Mouse (Mus musculus): ENCODE measurements around the gene Ttc21a. TPM values are rescaled to one million over a fixed set of nuclear protein-coding genes. Genes with fewer than 3 reads are reported as not detected.

Ttc21a gene
- polyA plus RNA-seq, 1 experiment from 2014 or later: 0.69 TPM

GRCm38 (mm10) chr9:119945173-119945900 is 7.9 kb downstream of the Ttc21a start:
- ATAC-seq (replicated peaks): no peak
- no peak overlapping the region for H3K27ac ChIP-seq (replicated peaks)
- H3K9ac ChIP-seq (replicated peaks): no peak overlapping the region
- no peaks in the 10 kb centered on the region for H3K36me3 ChIP-seq
- WGBS: 76% methylated on average over 12 of the region's 12 CpGs
- H3K9me3 ChIP-seq: no peaks in the 10 kb centered on the region
- peaks cover 3% of the 10 kb centered on the region for H3K4me1 ChIP-seq
- H3K4me2 ChIP-seq (replicated peaks): no peak overlapping the region
- no peak overlapping the region for H3K4me3 ChIP-seq
- H3K27me3 ChIP-seq: no peaks in the 10 kb centered on the region

GRCm38 (mm10) chr9:119948804-119949203 is 11.4 kb downstream of the Ttc21a start:
- H3K27me3 ChIP-seq: no peaks in the 10 kb centered on the region
- H3K27ac ChIP-seq (replicated peaks): no peak overlapping the region
- WGBS: 57% methylated on average over 3 of the region's 3 CpGs
- ATAC-seq (replicated peaks): no peak
- no peaks in the 10 kb centered on the region for H3K36me3 ChIP-seq
- H3K4me1 ChIP-seq: peaks cover 9% of the 10 kb centered on the region
- H3K9ac ChIP-seq (replicated peaks): no peak overlapping the region
- no peaks in the 10 kb centered on the region for H3K9me3 ChIP-seq
- no peak overlapping the region for H3K4me2 ChIP-seq (replicated peaks)
- H3K4me3 ChIP-seq: no peak overlapping the region

GRCm38 (mm10) chr9:119950434-119950833 is 13.0 kb downstream of the Ttc21a start:
- ATAC-seq (replicated peaks): no peak
- H3K36me3 ChIP-seq: no peaks in the 10 kb centered on the region
- 60% methylated on average over 6 of the region's 6 CpGs for WGBS
- H3K27ac ChIP-seq (replicated peaks): 0 out of 2 replicates have a peak overlapping the region, but pooled peaks have one; percentile 18
- H3K27me3 ChIP-seq: no peaks in the 10 kb centered on the region
- no peak overlapping the region for H3K4me2 ChIP-seq (replicated peaks)
- no peaks in the 10 kb centered on the region for H3K9me3 ChIP-seq
- peaks cover 9% of the 10 kb centered on the region for H3K4me1 ChIP-seq
- no peak overlapping the region for H3K4me3 ChIP-seq
- no peak overlapping the region for H3K9ac ChIP-seq (replicated peaks)

- no peak for ATAC-seq (replicated peaks)
- no peaks in the 10 kb centered on the region for H3K27me3 ChIP-seq
Observed at GRCm38 (mm10) chr9:119951388-119951787, 14.0 kb downstream of the Ttc21a start.

GRCm38 (mm10) chr9:119958835-119959234 is 21.4 kb downstream of the Ttc21a start:
- H3K36me3 ChIP-seq: no peaks in the 10 kb centered on the region
- 80% methylated on average over 9 of the region's 9 CpGs for WGBS

More at GRCm38 (mm10) chr9:119951388-119951787, 14.0 kb downstream of the Ttc21a start:
- Histone ChIP-seq H3K4me3 (no peak overlapping the region), H3K4me1 (peaks cover 9% of the 10 kb centered on the region), H3K4me2 (replicated peaks) (no peak overlapping the region), H3K9me3 (no peaks in the 10 kb centered on the region), H3K9ac (replicated peaks) (no peak overlapping the region), H3K36me3 (no peaks in the 10 kb centered on the region), H3K27ac (replicated peaks) (no peak overlapping the region)
- WGBS: 88% methylated on average over 9 of the region's 9 CpGs

GRCm38 (mm10) chr9:119962216-119962615 is 24.8 kb downstream of the Ttc21a start:
- Histone ChIP-seq H3K4me2 (replicated peaks) (no peak overlapping the region), H3K36me3 (no peaks in the 10 kb centered on the region), H3K27me3 (no peaks in the 10 kb centered on the region), H3K4me3 (no peak overlapping the region), H3K9me3 (no peaks in the 10 kb centered on the region), H3K27ac (replicated peaks) (no peak overlapping the region), H3K9ac (replicated peaks) (no peak overlapping the region), H3K4me1 (no peaks in the 10 kb centered on the region)
- WGBS: 75% methylated on average over 4 of the region's 4 CpGs
- no peak for ATAC-seq (replicated peaks)

More at GRCm38 (mm10) chr9:119958835-119959234, 21.4 kb downstream of the Ttc21a start:
- Histone ChIP-seq H3K27me3 (no peaks in the 10 kb centered on the region), H3K9me3 (no peaks in the 10 kb centered on the region), H3K27ac (replicated peaks) (no peak overlapping the region), H3K9ac (replicated peaks) (no peak overlapping the region), H3K4me2 (replicated peaks) (no peak overlapping the region), H3K4me3 (no peak overlapping the region), H3K4me1 (no peaks in the 10 kb centered on the region)
- no peak for ATAC-seq (replicated peaks)

- Histone ChIP-seq H3K4me3 (no peak overlapping the region), H3K4me2 (replicated peaks) (no peak overlapping the region), H3K36me3 (no peaks in the 10 kb centered on the region), H3K9ac (replicated peaks) (no peak overlapping the region), H3K9me3 (no peaks in the 10 kb centered on the region), H3K4me1 (no peaks in the 10 kb centered on the region), H3K27ac (replicated peaks) (no peak overlapping the region), H3K27me3 (no peaks in the 10 kb centered on the region)
- 8% methylated on average over 21 of the region's 21 CpGs for WGBS
- ATAC-seq (replicated peaks): peak; percentile 32; the same call in 1 of the 2 replicates
Observed at GRCm38 (mm10) chr9:119962987-119963667, 25.7 kb downstream of the Ttc21a start.

- no peaks in the 10 kb centered on the region for H3K27me3 ChIP-seq
- no peaks in the 10 kb centered on the region for H3K9me3 ChIP-seq
- ATAC-seq (replicated peaks): no peak
- H3K9ac ChIP-seq (replicated peaks): no peak overlapping the region
- H3K4me1 ChIP-seq: no peaks in the 10 kb centered on the region
- H3K4me3 ChIP-seq: no peak overlapping the region
- no peak overlapping the region for H3K4me2 ChIP-seq (replicated peaks)
- 88% methylated on average over 3 of the region's 3 CpGs for WGBS
- H3K27ac ChIP-seq (replicated peaks): no peak overlapping the region
- H3K36me3 ChIP-seq: no peaks in the 10 kb centered on the region
Observed at GRCm38 (mm10) chr9:119964206-119964605, 26.8 kb downstream of the Ttc21a start.

- Histone ChIP-seq H3K9me3 (no peaks in the 10 kb centered on the region), H3K4me3 (no peak overlapping the region), H3K27me3 (no peaks in the 10 kb centered on the region), H3K4me2 (replicated peaks) (no peak overlapping the region), H3K27ac (replicated peaks) (no peak overlapping the region), H3K4me1 (peaks cover 4% of the 10 kb centered on the region), H3K36me3 (no peaks in the 10 kb centered on the region), H3K9ac (replicated peaks) (no peak overlapping the region)
- WGBS: 62% methylated on average over 3 of the region's 3 CpGs
- no peak for ATAC-seq (replicated peaks)
Observed at GRCm38 (mm10) chr9:119965186-119965585, 27.8 kb downstream of the Ttc21a start.

- 88% methylated on average over 26 of the region's 26 CpGs for WGBS
Observed at GRCm38 (mm10) chr9:119966221-119966910, 29.0 kb downstream of the Ttc21a start.

GRCm38 (mm10) chr9:119969811-119970210 is 32.4 kb downstream of the Ttc21a start:
- peaks cover 27% of the 10 kb centered on the region for H3K4me1 ChIP-seq
- H3K27me3 ChIP-seq: no peaks in the 10 kb centered on the region
- no peak overlapping the region for H3K4me3 ChIP-seq
- ATAC-seq (replicated peaks): no peak
- 80% methylated on average over 7 of the region's 7 CpGs for WGBS
- H3K4me2 ChIP-seq (replicated peaks): no peak overlapping the region
- H3K9ac ChIP-seq (replicated peaks): no peak overlapping the region
- H3K27ac ChIP-seq (replicated peaks): peak overlapping the region; percentile 92
- H3K9me3 ChIP-seq: no peaks in the 10 kb centered on the region
- H3K36me3 ChIP-seq: no peaks in the 10 kb centered on the region

More at GRCm38 (mm10) chr9:119966221-119966910, 29.0 kb downstream of the Ttc21a start:
- Histone ChIP-seq H3K9ac (replicated peaks) (no peak overlapping the region), H3K27me3 (no peaks in the 10 kb centered on the region), H3K4me1 (peaks cover 16% of the 10 kb centered on the region), H3K4me3 (no peak overlapping the region), H3K9me3 (no peaks in the 10 kb centered on the region), H3K4me2 (replicated peaks) (no peak overlapping the region), H3K27ac (replicated peaks) (no peak overlapping the region), H3K36me3 (no peaks in the 10 kb centered on the region)
- no peak for ATAC-seq (replicated peaks)

- WGBS: 40% methylated on average over 6 of the region's 6 CpGs
- Histone ChIP-seq H3K9me3 (no peaks in the 10 kb centered on the region), H3K27ac (replicated peaks) (peak overlapping the region; percentile 92), H3K4me2 (replicated peaks) (no peak overlapping the region), H3K4me3 (no peak overlapping the region), H3K27me3 (no peaks in the 10 kb centered on the region), H3K4me1 (peaks cover 27% of the 10 kb centered on the region), H3K9ac (replicated peaks) (no peak overlapping the region; the same call in 1 of the 2 replicates), H3K36me3 (no peaks in the 10 kb centered on the region)
- peak; percentile 47; the same call in 1 of the 2 replicates for ATAC-seq (replicated peaks)
Observed at GRCm38 (mm10) chr9:119970221-119970620, 32.8 kb downstream of the Ttc21a start.
